Mouse (Mus musculus) adrenal gland (tissue): ENCODE measurements around the gene Thap3.

Source experiments
- intact Hi-C: fragments of 180-260 bp; cut with DNase I; formaldehyde crosslinking; loops from one replicate; pipeline ENCODE4 v1.15.1; 2025

The Thap3 gene

GRCm38 (mm10) chr4:152009076-152010051 lies 20.6 kb upstream of the Thap3 start:
- intact Hi-C loops, result no loop called here

GRCm38 (mm10) chr4:152008622-152009075 lies 19.9 kb upstream of the Thap3 start, which contains the start of gene Klhl21:
Gene Klhl21 (plus strand): TSS chr4:152008803.
- intact Hi-C loops, result no loop called here

- intact Hi-C loops, result no loop called here
Measured at GRCm38 (mm10) chr4:152008148-152008500, 19.3 kb upstream of the Thap3 start.

GRCm38 (mm10) chr4:152007481-152008147 lies 18.8 kb upstream of the Thap3 start:
- intact Hi-C loops, result no loop called here

- intact Hi-C loops, result no loop called here
Measured at GRCm38 (mm10) chr4:152006812-152007211, 18.0 kb upstream of the Thap3 start.

- intact Hi-C loops, result no loop called here
Measured at GRCm38 (mm10) chr4:152006137-152006536, 17.3 kb upstream of the Thap3 start.

- intact Hi-C loops, result no loop called here
Measured at GRCm38 (mm10) chr4:152002063-152002462, 13.3 kb upstream of the Thap3 start.

GRCm38 (mm10) chr4:152001335-152001734 lies 12.5 kb upstream of the Thap3 start:
- intact Hi-C loops, result no loop called here

- intact Hi-C loops, result no loop called here
Measured at GRCm38 (mm10) chr4:152000906-152001305, 12.1 kb upstream of the Thap3 start.

- intact Hi-C loops, result no loop called here
Measured at GRCm38 (mm10) chr4:151999481-151999880, 10.7 kb upstream of the Thap3 start.

- intact Hi-C loops, result no loop called here
Measured at GRCm38 (mm10) chr4:151997701-151998100, 8.9 kb upstream of the Thap3 start.

GRCm38 (mm10) chr4:151996951-151997222 lies 8.1 kb upstream of the Thap3 start:
- intact Hi-C loops, result no loop called here

GRCm38 (mm10) chr4:151996173-151996950 lies 7.6 kb upstream of the Thap3 start, which contains the start of gene Phf13:
Gene Phf13 (minus strand): TSS chr4:151996258.
- intact Hi-C loops, result no loop called here

- intact Hi-C loops, result no loop called here
Measured at GRCm38 (mm10) chr4:151995371-151996172, 6.8 kb upstream of the Thap3 start.

- intact Hi-C loops, result no loop called here
Measured at GRCm38 (mm10) chr4:151994228-151995171, 5.7 kb upstream of the Thap3 start.

- intact Hi-C loops, result no loop called here
Measured at GRCm38 (mm10) chr4:151993035-151993434, 4.2 kb upstream of the Thap3 start.

GRCm38 (mm10) chr4:151992091-151992490 lies 3.3 kb upstream of the Thap3 start:
- intact Hi-C loops, result no loop called here

GRCm38 (mm10) chr4:151989110-151989488 lies 302 bp upstream of the Thap3 start:
- intact Hi-C loops, result loop anchor here (5.0 kb wide), 1 partner anchor 103 kb away; no protein-coding TSS in a partner anchor

- intact Hi-C loops, result loop anchor here (5.0 kb wide), 1 partner anchor 104 kb away; no protein-coding TSS in a partner anchor
Measured at GRCm38 (mm10) chr4:151988014-151988341, 819 bp downstream of the Thap3 start.

- intact Hi-C loops, result loop anchor here (5.0 kb wide), 1 partner anchor 106 kb away; no protein-coding TSS in a partner anchor
Measured at GRCm38 (mm10) chr4:151986650-151987049, 2.1 kb downstream of the Thap3 start.
